Mouse (Mus musculus) T-helper 2 cell (primary cell): ENCODE measurements at regions not wholly inside any gene's neighbourhood (a gene's known extent, or its start where the extent isn't known, plus 50 kb on each side); places are given as distances from the start of the nearest gene placed in this dataset.

Experiments used
- in situ Hi-C: fragments of 300-600 bp; cut with MboI, MseI; formaldehyde crosslinking; loops from one replicate; pipeline ENCODE4 v1.15.1; 2025; ENCODE audit warnings: high pct_unique_total_duplicates

DNA sequence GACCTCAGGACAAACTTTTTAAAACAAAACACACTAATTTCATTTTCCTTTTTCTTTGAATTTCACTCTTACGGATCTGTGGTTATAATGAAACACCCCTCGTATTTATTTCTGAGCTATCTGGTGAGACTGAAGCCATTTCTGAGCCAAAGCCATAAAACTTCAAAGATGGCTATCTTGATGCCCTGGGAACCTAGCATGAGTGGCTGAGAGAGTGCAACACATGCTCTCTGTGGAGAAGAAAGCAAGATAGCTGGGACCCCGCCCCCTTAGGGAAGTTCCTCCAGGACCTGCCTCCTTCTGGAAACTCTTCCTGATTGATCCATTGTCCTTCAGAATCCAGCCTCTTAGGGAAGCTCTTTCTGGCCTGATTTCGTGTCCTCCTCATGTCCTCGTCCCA, 57.6 kb upstream of the Myb start:
- in situ Hi-C loops: no loop called here

DNA sequence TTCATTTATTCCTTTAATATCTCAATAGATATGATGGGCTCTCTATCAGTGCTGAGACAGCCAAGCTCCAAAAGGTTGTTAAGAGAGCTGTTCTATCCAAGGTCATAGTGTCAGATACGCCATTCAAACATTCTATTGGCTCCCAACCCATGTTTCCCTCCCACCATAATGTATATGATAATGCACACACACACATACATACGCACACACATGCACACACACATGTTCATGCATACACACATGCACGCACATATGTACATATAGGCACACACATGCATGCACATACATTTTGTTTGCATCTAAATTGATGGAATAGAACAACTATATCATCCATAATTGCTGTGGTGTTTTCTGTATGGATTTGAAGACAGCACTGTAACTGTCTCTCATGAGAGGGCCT, 60.0 kb upstream of the Myb start:
- in situ Hi-C loops: no loop called here

DNA sequence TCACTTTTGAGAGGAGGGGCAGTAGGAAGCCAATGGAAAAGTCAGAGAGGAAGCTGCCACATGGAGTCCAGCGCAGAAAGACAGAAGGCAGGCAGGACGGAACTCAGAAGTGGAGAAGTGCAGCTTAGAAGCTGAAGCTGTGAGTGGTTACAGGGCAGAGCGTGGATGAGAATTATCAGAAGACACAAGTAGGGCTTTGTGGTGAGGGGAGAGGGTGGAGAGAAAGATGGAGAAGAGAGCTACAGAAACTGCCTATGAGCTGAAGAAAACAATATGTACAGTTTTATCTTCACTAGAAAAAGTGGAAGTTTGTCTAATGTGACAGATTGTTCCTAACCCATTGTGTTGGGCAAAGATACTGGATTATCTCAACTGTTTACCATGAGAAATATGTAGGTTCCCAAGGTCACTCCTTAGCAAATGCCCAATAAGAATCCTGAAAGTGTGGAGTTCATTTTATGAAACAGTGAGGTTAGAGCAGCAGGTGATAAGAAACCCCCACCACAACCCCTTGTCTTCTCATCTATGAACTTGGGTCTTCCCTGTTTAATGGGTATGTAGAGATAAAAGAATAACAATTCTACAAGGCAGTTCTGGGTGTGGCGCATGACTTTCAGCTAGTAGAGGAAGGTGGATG, 60.6 kb upstream of the Myb start:
- in situ Hi-C loops: no loop called here

DNA sequence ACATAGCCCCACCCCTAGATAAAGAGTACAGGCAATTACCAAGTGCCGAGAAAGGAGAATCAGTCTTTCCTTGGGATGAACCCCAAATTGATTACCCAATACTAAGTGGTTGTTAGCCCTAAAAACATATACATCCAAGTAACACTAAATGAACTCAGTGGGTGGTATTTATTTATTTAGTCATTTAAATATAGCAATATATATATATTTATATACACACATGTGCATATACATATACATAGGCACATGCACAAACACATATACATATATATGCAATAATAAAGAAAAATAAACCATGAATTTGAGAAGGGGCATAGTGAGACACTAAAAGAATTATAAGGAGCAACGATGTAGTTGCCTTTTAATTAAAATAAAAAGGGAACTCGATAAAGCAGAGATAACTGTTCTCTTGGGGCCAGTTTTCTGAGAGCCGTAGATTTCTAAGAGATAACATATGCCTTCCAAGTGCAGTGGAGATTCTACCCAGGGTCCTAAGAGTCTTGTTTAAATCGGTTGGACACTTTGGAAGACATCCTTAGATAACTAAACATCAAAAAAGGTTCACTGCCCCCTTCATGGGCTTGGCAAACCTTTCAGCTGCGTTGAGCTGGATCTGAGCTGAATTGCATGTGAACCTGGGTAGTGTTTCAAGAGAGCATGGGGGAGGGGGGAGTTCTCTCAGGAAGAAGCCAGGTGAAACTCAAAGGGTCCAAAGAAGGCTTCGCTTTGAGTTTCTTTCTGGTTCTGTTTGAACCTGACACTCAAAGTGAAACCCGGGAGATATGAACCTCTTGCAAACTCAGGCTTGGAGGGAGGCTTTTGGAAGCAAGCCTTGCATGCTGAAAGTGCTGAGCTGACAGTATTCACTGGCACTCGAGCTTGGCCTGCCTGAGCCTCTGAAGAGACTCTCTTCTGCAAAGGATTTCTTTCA, 61.6 kb upstream of the Myb start:
- in situ Hi-C loops: no loop called here

DNA sequence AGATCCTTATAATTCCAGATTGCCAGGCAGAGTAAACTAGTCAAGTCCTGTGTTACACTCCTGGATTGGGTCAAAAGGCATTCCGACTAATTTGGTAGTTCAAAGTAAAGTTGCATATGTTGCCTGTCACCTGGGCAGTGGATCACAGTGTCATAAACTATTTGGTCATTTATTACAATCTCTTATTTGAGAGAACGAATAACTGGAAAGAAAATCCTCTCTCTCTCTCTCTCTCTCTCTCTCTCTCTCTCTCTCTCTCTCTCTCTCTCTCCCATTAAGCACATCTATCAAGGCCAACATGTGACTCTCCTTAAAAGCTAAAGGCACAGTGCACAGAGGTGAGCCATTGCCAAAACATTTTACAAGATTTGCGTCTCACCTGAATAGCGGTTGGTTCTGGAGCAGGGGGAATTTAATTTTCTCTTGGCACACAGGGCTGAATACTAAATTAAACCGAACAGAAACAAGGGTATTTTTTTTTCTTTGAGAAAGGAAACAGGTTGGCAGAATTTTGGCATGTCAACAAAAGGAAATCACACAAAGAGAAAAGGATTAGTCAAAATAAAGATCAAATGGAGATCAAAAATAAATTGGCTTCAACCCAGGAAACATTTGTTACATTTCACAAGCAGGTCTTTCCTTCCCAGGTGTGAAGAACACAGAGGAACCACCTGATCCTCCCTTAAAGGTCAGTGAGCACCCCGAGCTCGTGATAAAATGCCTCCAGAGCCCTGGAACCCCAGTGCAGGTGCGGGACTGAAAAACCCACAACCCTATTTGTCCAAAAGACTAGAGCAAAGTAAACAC, 62.5 kb upstream of the Myb start:
- in situ Hi-C loops: no loop called here

DNA sequence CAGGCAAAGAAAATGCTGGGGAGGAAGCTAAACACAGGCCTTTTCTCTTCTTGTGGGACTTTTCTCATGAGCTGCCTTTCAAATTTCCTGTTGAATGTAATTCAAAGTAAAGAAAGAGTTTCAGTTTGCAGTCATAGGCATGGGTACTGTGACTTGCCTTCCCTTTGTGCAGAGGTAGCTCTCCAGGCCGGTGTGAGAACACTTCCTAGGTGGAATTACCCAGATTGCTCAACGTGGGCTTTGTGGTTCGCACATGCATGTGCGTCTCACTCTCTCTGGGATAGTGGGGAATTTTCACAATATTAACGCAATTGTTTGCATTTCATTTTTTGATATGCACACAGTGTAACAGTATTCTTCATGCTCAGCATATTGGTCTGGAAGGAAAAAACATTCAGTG, 63.4 kb upstream of the Myb start:
- in situ Hi-C loops: no loop called here

DNA sequence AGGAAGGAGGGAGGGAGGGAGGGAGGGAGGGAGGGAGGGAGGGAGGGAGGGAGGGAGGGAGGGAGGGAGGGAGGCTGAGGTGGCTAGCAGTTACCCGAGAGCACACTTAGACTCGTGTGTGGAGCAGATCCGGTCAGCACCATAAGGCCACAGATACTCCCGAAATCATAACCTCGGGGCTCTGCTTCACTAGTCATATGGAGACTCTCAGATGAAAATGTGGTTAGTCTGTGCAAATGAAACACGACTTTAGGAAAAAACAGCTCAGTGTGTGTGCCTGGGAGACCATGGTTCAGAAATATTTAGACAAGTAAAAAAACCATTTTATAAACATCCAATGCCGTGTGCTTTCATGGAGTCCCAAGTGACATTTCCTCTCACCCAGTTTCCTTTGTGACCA, 65.4 kb upstream of the Myb start:
- in situ Hi-C loops: no loop called here

DNA sequence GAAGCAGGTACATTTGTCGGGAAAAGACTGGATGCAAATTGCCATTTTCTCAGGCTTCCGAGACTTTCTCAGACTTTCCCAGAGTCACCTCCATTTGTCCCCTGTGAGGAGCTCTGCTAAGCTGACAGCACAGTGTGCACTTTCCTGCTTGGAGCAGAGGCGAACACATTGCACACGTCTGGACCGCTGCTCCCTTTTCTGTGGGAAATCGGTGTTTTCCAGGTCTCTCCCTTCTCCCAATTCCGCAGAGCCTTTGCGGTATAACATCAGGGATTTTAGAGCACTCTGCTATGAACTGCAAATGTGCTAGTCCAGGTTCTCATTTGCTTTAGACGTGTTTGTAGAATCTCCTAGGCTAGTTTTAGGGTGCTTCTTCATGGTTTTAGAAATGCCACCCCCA, 67.0 kb upstream of the Myb start:
- in situ Hi-C loops: no loop called here

DNA sequence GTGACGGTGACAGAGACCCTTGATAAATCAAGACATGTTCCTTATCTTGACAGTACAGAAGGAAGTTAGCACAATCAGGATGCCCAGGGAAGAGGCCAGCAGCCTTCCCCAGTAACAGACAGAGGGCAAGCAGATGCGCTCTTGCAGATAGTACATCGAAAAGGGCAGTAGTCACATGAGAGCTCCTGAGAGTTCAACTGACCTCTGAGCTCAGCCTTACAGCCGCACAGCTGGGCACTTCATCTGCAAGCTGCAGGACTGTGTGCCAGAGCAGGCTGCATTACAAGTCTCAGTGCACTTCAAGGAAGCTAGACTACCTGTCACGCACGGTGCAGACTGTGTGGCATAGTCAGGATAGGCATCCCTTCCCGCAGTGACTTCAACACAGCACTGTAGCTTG, 67.2 kb upstream of the Hbs1l start:
- in situ Hi-C loops: no loop called here

DNA sequence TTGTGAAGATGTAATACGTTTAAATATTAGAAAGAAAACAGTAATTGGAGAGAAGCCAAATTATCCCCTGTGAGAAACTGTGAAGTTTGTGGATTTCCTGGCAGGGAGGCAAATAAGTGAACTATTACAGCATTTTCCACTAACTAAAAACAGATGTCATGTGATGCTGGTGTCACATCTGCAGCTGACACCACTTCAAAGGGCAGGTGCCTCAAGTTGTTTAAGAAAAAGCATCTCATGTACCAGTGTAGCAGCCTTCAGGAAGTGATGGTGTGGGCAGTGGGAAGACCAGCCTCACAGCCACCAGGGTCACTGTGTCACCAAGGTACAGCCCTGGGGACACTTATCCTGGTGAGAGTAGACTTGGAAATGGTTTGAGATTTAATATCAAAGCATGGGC, 60.6 kb upstream of the Hbs1l start:
- in situ Hi-C loops: no loop called here

DNA sequence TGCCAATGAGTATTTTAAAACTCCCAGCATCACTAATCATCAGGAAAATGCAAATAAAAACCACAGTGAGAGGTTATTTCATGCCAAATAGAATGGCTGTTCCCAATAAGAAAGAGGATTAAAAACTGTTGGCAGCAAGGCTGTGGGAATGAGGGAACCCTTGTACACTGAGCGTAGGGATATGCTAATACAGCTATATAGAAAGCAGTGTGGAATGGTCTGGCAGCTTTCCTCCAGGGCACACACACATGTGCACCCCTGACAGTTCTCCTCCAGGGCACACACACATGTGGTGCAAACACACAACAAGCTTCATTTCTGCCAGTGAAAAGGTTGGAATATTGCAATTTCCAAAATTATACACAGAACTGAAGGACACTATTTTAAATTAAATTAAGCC, 58.8 kb upstream of the Hbs1l start:
- in situ Hi-C loops: no loop called here

DNA sequence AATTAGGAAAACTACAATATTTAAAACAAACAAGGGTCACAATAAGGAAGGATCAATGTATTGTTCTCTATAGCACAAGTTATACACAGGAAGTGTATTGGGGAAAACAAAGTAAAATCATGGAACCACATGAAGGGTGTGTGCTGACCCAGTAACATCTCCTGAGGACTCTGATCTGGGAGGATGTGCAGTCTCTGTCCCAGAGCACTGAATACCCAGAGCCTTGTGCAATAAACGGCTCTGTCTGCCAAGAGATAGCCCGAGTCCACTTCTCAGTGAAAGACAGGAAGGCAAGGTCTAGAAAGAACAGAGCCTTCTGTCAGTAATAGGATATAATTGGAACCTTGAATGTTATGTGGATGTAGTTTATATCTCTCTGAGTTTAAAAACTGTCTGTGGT, 56.3 kb upstream of the Hbs1l start:
- in situ Hi-C loops: no loop called here

DNA sequence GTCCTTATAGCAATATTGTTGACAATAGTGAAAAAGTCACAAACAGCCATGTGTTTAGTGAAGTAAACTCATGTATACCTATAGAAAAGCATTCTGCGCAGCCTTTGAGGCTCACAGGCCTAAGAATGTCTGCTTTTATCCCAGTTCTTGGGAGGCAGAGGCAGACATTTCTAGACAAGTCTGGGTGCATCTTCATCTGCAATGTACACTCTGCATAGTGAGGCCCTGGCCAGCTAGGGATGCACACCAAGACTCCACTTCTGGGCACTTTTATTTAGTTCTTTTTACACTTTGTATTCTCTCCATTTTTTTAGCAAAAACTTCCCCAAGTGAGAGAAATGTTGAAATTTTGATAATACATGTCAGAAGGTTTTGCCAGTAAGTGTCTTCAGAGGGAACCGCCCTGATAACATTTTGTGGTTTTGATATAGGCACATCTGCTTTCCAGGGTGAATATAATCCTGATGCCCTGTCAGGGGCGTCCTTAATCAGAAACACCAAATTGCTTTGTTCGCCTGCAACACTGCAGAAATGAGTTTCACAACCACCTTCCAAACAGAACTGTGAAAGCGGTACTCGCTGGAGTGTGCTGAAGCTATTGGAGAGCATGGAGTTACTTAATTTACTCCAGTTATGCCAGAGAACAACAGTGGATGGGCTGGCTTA, 54.1 kb upstream of the Hbs1l start:
- in situ Hi-C loops: loop anchor here (10.0 kb wide), 1 partner anchor 57 kb away; no protein-coding TSS in a partner anchor

DNA sequence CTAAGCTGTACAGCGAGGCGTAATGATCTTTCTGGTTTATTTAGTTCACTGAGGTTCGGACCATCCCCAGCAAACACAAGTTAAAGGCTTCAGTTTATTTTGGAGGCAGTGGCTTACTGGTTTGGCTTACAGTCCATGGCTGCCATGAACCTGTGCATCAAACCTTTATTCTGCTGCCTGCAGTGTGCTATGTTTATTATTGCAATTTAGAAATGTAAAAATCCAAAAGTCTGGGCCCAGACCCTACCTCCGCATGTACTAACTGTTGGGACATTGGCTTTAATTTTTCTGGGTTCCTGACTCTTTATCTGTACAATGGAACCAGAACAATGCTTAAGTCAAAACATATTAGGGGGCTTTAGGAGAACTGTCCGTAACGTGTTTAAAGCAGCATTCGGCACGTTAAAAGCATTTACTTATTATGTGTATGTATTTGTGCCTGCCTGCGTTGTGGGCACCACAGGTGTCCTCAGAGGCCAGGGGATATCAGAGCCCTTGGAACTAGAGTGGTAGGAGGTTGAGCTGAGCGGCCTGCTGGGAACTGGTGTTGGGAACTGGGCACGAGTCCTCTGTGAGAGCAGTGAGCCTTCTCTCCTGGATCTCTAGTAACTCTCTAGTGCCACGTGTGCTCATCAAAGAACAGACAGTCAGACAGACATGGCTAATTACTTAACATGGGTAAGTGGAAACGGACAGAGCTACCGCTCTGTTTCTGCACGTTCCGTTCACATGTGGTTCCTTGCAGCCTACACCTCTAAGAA, 53.1 kb upstream of the Hbs1l start:
- in situ Hi-C loops: loop anchor here (10.0 kb wide), 1 partner anchor 58 kb away; no protein-coding TSS in a partner anchor

DNA sequence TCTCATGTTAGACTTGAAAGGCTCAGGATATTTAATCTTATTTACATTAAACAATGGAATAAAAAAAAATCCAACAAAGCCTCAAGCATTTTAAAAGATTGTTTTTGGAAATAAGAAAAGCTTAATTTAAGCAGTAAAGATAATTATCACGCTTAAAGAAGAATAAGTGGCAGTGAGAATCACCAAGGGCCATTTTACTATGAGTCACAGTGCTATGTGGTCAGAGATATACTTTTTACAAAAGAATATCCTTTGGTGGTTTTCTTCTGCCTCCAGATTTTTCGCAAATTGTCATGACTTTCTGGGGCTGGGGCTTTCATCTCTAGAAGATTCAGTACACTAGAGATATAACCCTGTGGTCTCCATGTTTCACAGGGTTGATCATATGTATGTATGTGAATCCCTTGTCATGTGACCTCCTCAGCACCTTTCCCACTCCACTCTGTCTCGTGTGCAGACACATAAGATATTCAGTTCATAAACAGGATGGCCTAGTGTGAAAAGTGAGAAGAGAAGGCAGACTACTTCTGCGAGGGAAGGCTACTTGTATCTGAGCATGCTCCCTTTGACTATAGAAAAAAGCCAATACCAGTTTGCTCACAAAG, 50.8 kb upstream of the Hbs1l start:
- in situ Hi-C loops: loop anchor here (10.0 kb wide), 1 partner anchor 60 kb away; no protein-coding TSS in a partner anchor

DNA sequence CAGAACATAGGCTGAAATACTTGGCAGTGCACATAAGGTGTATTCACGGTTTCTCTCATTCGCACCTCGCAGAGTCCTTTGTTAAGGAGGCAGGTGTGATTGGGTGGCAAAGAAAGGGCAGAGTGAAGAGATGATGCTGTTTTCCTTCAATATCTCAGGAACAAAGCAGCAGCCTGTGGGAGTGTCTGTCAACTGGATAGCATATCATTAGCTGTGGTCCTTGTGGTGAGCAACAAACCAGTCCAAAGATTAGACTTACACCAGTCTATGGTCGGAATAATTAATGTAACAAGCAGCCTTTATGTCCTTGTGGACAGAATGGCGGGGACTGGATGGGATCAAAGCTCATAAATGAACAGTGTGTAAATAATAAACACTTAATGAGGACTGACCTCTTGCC, 50.2 kb upstream of the Hbs1l start:
- in situ Hi-C loops: loop anchor here (10.0 kb wide), 1 partner anchor 61 kb away; no protein-coding TSS in a partner anchor
